Mouse (Mus musculus): Measurements from ENCODE around the gene F5. TPM values are rescaled to one million over a fixed set of nuclear protein-coding genes. Genes with fewer than 3 reads are reported as not detected.
A peak's percentile ranks its signal among the peaks of the same experiment; 100 is the strongest.

Gene F5
- polyA plus RNA-seq, 1 experiment from 2014 or later, result 1.6 TPM

- Histone ChIP-seq H3K27me3 (ENCODE audit: control insufficient read depth, insufficient read depth, low read length) (no peaks in the 10 kb centered on the region), H3K4me2 (replicated peaks; ENCODE audit: low read depth) (no peak overlapping the region), H3K36me3 (ENCODE audit: control insufficient read depth, insufficient read depth, low read length) (no peaks in the 10 kb centered on the region), H3K4me1 (replicated peaks; ENCODE audit: control insufficient read depth, insufficient read depth) (no peaks in the 10 kb centered on the region), H3K9ac (ENCODE audit: low read length) (no peak overlapping the region), H3K27ac (replicated peaks) (no peak overlapping the region), H3K4me3 (ENCODE audit: low read depth, low read length) (no peak overlapping the region), H3K9me3 (ENCODE audit: control insufficient read depth, low read length) (no peaks in the 10 kb centered on the region)
- TF ChIP-seq CTCF (IDR thresholded peaks at IDR 0.05; ENCODE audit: low read depth), result no peak
- no peak for TF ChIP-seq EP300 (optimal IDR thresholded peaks at IDR 0.05)
- peak; percentile 77 for ATAC-seq (ENCODE audit: low FRiP score, low TSS enrichment)
- peak; percentile 30 for DNase-seq (ENCODE audit: low spot score)
- WGBS, result 61% methylated on average over 5 of the region's 5 CpGs
Measured at GRCm38 (mm10) chr1:164162745-164163144, 11.1 kb downstream of the F5 start.

- no peak for ATAC-seq (ENCODE audit: low FRiP score, low TSS enrichment)
- 64% methylated on average over 4 of the region's 4 CpGs for WGBS
- H3K9ac ChIP-seq (ENCODE audit: low read length), result no peak overlapping the region
Measured at GRCm38 (mm10) chr1:164168818-164169217, 17.2 kb downstream of the F5 start.

GRCm38 (mm10) chr1:164170434-164170833 lies 18.8 kb downstream of the F5 start:
- DNase-seq (ENCODE audit: low spot score) (no peak), ATAC-seq (ENCODE audit: low FRiP score, low TSS enrichment) (no peak)
- TF ChIP-seq CTCF (IDR thresholded peaks at IDR 0.05; ENCODE audit: low read depth) (no peak), EP300 (optimal IDR thresholded peaks at IDR 0.05) (no peak)
- Histone ChIP-seq H3K27ac (replicated peaks) (no peak overlapping the region), H3K9ac (ENCODE audit: low read length) (no peak overlapping the region), H3K4me2 (replicated peaks; ENCODE audit: low read depth) (no peak overlapping the region), H3K4me3 (ENCODE audit: low read depth, low read length) (no peak overlapping the region), H3K27me3 (ENCODE audit: control insufficient read depth, insufficient read depth, low read length) (no peaks in the 10 kb centered on the region), H3K4me1 (replicated peaks; ENCODE audit: control insufficient read depth, insufficient read depth) (no peaks in the 10 kb centered on the region), H3K9me3 (ENCODE audit: control insufficient read depth, low read length) (no peaks in the 10 kb centered on the region), H3K36me3 (ENCODE audit: control insufficient read depth, insufficient read depth, low read length) (no peaks in the 10 kb centered on the region)
- 75% methylated on average over 2 of the region's 2 CpGs for WGBS

More at GRCm38 (mm10) chr1:164168818-164169217, 17.2 kb downstream of the F5 start:
- Histone ChIP-seq H3K4me1 (replicated peaks; ENCODE audit: control insufficient read depth, insufficient read depth) (no peaks in the 10 kb centered on the region), H3K4me2 (replicated peaks; ENCODE audit: low read depth) (no peak overlapping the region), H3K36me3 (ENCODE audit: control insufficient read depth, insufficient read depth, low read length) (no peaks in the 10 kb centered on the region), H3K27ac (replicated peaks) (no peak overlapping the region), H3K27me3 (ENCODE audit: control insufficient read depth, insufficient read depth, low read length) (no peaks in the 10 kb centered on the region), H3K9me3 (ENCODE audit: control insufficient read depth, low read length) (no peaks in the 10 kb centered on the region), H3K4me3 (ENCODE audit: low read depth, low read length) (no peak overlapping the region)
- DNase-seq (ENCODE audit: low spot score), result no peak
- TF ChIP-seq CTCF (IDR thresholded peaks at IDR 0.05; ENCODE audit: low read depth), result no peak
- no peak for TF ChIP-seq EP300 (optimal IDR thresholded peaks at IDR 0.05)

GRCm38 (mm10) chr1:164173145-164173544 lies 21.5 kb downstream of the F5 start:
- no peak for TF ChIP-seq CTCF (IDR thresholded peaks at IDR 0.05; ENCODE audit: low read depth)
- TF ChIP-seq EP300 (optimal IDR thresholded peaks at IDR 0.05), result no peak
- DNase-seq (ENCODE audit: low spot score), result no peak
- ATAC-seq (ENCODE audit: low FRiP score, low TSS enrichment), result no peak
- no peak overlapping the region for H3K4me3 ChIP-seq (ENCODE audit: low read depth, low read length)
- WGBS, result 81% methylated on average over 4 of the region's 4 CpGs
- no peak overlapping the region for H3K27ac ChIP-seq (replicated peaks)
- H3K9ac ChIP-seq (ENCODE audit: low read length), result no peak overlapping the region
- H3K36me3 ChIP-seq (ENCODE audit: control insufficient read depth, insufficient read depth, low read length), result no peaks in the 10 kb centered on the region
- H3K4me1 ChIP-seq (replicated peaks; ENCODE audit: control insufficient read depth, insufficient read depth), result no peaks in the 10 kb centered on the region
- H3K9me3 ChIP-seq (ENCODE audit: control insufficient read depth, low read length), result no peaks in the 10 kb centered on the region
- no peaks in the 10 kb centered on the region for H3K27me3 ChIP-seq (ENCODE audit: control insufficient read depth, insufficient read depth, low read length)
- H3K4me2 ChIP-seq (replicated peaks; ENCODE audit: low read depth), result no peak overlapping the region

- H3K36me3 ChIP-seq (ENCODE audit: control insufficient read depth, insufficient read depth, low read length), result no peaks in the 10 kb centered on the region
- no peaks in the 10 kb centered on the region for H3K9me3 ChIP-seq (ENCODE audit: control insufficient read depth, low read length)
- no peaks in the 10 kb centered on the region for H3K27me3 ChIP-seq (ENCODE audit: control insufficient read depth, insufficient read depth, low read length)
- DNase-seq (ENCODE audit: low spot score) (no peak), ATAC-seq (ENCODE audit: low FRiP score, low TSS enrichment) (no peak)
- no peak for TF ChIP-seq CTCF (IDR thresholded peaks at IDR 0.05; ENCODE audit: low read depth)
- no peak for TF ChIP-seq EP300 (optimal IDR thresholded peaks at IDR 0.05)
- no peak overlapping the region for H3K27ac ChIP-seq (replicated peaks)
- H3K4me1 ChIP-seq (replicated peaks; ENCODE audit: control insufficient read depth, insufficient read depth), result no peaks in the 10 kb centered on the region
- no peak overlapping the region for H3K4me3 ChIP-seq (ENCODE audit: low read depth, low read length)
- no peak overlapping the region for H3K9ac ChIP-seq (ENCODE audit: low read length)
- no peak overlapping the region for H3K4me2 ChIP-seq (replicated peaks; ENCODE audit: low read depth)
Measured at GRCm38 (mm10) chr1:164176856-164177255, 25.2 kb downstream of the F5 start.

- Histone ChIP-seq H3K4me2 (replicated peaks; ENCODE audit: low read depth) (no peak overlapping the region), H3K4me3 (ENCODE audit: low read depth, low read length) (no peak overlapping the region), H3K9ac (ENCODE audit: low read length) (no peak overlapping the region), H3K27ac (replicated peaks) (no peak overlapping the region), H3K4me1 (replicated peaks; ENCODE audit: control insufficient read depth, insufficient read depth) (no peaks in the 10 kb centered on the region), H3K9me3 (ENCODE audit: control insufficient read depth, low read length) (no peaks in the 10 kb centered on the region), H3K27me3 (ENCODE audit: control insufficient read depth, insufficient read depth, low read length) (no peaks in the 10 kb centered on the region), H3K36me3 (ENCODE audit: control insufficient read depth, insufficient read depth, low read length) (no peaks in the 10 kb centered on the region)
- no peak for ATAC-seq (ENCODE audit: low FRiP score, low TSS enrichment)
- 49% methylated on average over 6 of the region's 6 CpGs for WGBS
- DNase-seq (ENCODE audit: low spot score), result no peak
- TF ChIP-seq EP300 (optimal IDR thresholded peaks at IDR 0.05), result no peak
Measured at GRCm38 (mm10) chr1:164178429-164178828, 26.8 kb downstream of the F5 start.
